ENCODE assay signal across 27 mouse cellular contexts in the genomic region with DNA sequence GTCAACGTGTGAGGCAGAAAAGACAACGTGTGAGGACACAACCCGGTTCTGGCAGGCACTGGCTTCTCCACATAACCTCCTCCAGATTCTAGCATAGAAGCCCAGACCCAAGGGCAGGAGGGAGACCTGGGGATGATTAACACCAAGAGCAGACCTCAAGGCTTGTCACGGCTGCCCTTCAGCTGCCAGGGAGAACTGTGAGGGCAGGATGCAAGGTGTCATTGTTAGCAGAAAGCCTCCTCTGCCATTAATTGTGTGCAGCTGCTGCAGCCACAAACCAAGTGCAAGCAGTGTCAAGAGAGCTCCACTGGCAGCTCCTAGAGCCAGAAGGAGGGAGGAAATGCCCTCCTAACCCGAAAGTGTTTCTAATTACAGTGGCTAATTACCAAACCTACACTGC.
A peak's percentile ranks its signal among the peaks of the same experiment; 100 is the strongest.
DNase-seq lines count a peak whose midpoint lies in the region; ATAC-seq and TF ChIP-seq lines count a peak whose summit lies in the region.
"Had no signal": no experiment of that assay in that cellular context is flagged by ENCODE, and none has a peak within 500 bp of the region (broad histone marks: within the 10 kb centered on the region; RNA-seq: fewer than 3 reads in every experiment).

No protein-coding gene starts in this region.

- DNase-seq in forebrain, postnatal 0 days, result no peak
- peak; percentile 23 for DNase-seq in 3T3-L1 (ENCODE audit: low read depth, low spot score)
- peak; percentile 51 for DNase-seq in brain, embryonic 14.5 days (ENCODE audit: low read depth)
- DNase-seq in limb, embryonic 10.5 days (ENCODE audit: low spot score), result peak; percentile 73
- no peak for DNase-seq in layer of hippocampus, adult 18-20 months (ENCODE audit: low spot score in 2 of 2)
- DNase-seq in ovary, adult 18-20 months (ENCODE audit: low spot score), result no peak
- DNase-seq: adrenal gland, adult 8-10 months; cerebellum, adult 8-10 months; cerebellum, postnatal 36 days; gastrocnemius, adult 2 months; heart, postnatal 14 days; kidney, adult 18-20 months; kidney, postnatal 10 days; layer of hippocampus, postnatal 36 days; liver, embryonic 13.5 days; lung, adult 2 months; lung, postnatal 36 days; right cerebral cortex, adult 18-20 months; right cerebral cortex, postnatal 4 days; thymus, postnatal 36 days had no signal

- H3K27me3 ChIP-seq in forebrain, embryonic 13.5 days, result no peaks in the 10 kb centered on the region
- H3K27me3 ChIP-seq in forebrain, postnatal 0 days (ENCODE audit: insufficient read depth, low read length), result no peaks in the 10 kb centered on the region
- H3K27me3 ChIP-seq in limb, embryonic 10.5 days (ENCODE audit: low read depth, poor library complexity, severe bottlenecking), result no peaks in the 10 kb centered on the region
- H3K27me3 ChIP-seq: embryonic facial prominence, embryonic 13.5 days; heart, embryonic 13.5 days; hindbrain, embryonic 13.5 days; liver, embryonic 13.5 days; midbrain, embryonic 15.5 days; stomach, embryonic 15.5 days had no signal

- no peak overlapping the region for H3K27ac ChIP-seq in forebrain, embryonic 13.5 days
- H3K27ac ChIP-seq in forebrain, postnatal 0 days (ENCODE audit: low read depth, low read length), result no peak overlapping the region
- H3K27ac ChIP-seq in limb, embryonic 10.5 days, result peak overlapping the region; percentile 61
- H3K27ac ChIP-seq: embryonic facial prominence, embryonic 13.5 days; gastrocnemius, adult 2 months; heart, embryonic 13.5 days; hindbrain, embryonic 13.5 days; liver, embryonic 13.5 days; midbrain, embryonic 15.5 days; stomach, embryonic 15.5 days had no signal

- H3K9ac ChIP-seq in forebrain, embryonic 13.5 days, result 0 out of 2 replicates have a peak overlapping the region, but pooled peaks have one; percentile 10
- H3K9ac ChIP-seq in forebrain, postnatal 0 days, result no peak overlapping the region
- H3K9ac ChIP-seq: embryonic facial prominence, embryonic 13.5 days; heart, embryonic 13.5 days; hindbrain, embryonic 13.5 days; liver, embryonic 13.5 days; midbrain, embryonic 15.5 days; stomach, embryonic 15.5 days had no signal

- H3K36me3 ChIP-seq in forebrain, embryonic 13.5 days (ENCODE audit: poor library complexity, severe bottlenecking), result no peaks in the 10 kb centered on the region
- no peaks in the 10 kb centered on the region for H3K36me3 ChIP-seq in forebrain, postnatal 0 days (ENCODE audit: insufficient read depth)
- H3K36me3 ChIP-seq in limb, embryonic 10.5 days, result no peaks in the 10 kb centered on the region
- H3K36me3 ChIP-seq: embryonic facial prominence, embryonic 13.5 days; heart, embryonic 13.5 days; hindbrain, embryonic 13.5 days; liver, embryonic 13.5 days; midbrain, embryonic 15.5 days; stomach, embryonic 15.5 days had no signal

- no peak overlapping the region for H3K4me3 ChIP-seq in forebrain, embryonic 13.5 days
- H3K4me3 ChIP-seq in forebrain, postnatal 0 days (ENCODE audit: low read depth, low read length), result no peak overlapping the region
- no peak overlapping the region for H3K4me3 ChIP-seq in limb, embryonic 10.5 days
- H3K4me3 ChIP-seq: embryonic facial prominence, embryonic 13.5 days; erythroblast, embryonic 14.5 days; gastrocnemius, adult 2 months; heart, embryonic 13.5 days; hindbrain, embryonic 13.5 days; liver, embryonic 13.5 days; midbrain, embryonic 15.5 days; stomach, embryonic 15.5 days had no signal

- no peak for TF ChIP-seq CTCF in forebrain, postnatal 0 days (IDR thresholded peaks at IDR 0.05; ENCODE audit: low read depth)
- no peak for TF ChIP-seq CTCF in brain, embryonic 14.5 days (IDR thresholded peaks at IDR 0.05; ENCODE audit: borderline replicate concordance, extremely low read depth, insufficient read depth, insufficient read length)

- no peak overlapping the region for H3K4me2 ChIP-seq in forebrain, embryonic 13.5 days
- no peak overlapping the region for H3K4me2 ChIP-seq in forebrain, postnatal 0 days (ENCODE audit: low read depth)
- H3K4me2 ChIP-seq: embryonic facial prominence, embryonic 13.5 days; heart, embryonic 13.5 days; hindbrain, embryonic 13.5 days; liver, embryonic 13.5 days; midbrain, embryonic 15.5 days; stomach, embryonic 15.5 days had no signal

- ATAC-seq in forebrain, embryonic 13.5 days, result no peak
- no peak for ATAC-seq in forebrain, postnatal 0 days
- ATAC-seq: midbrain, embryonic 15.5 days had no signal

- H3K9me3 ChIP-seq in forebrain, embryonic 13.5 days (replicated peaks), result no peaks in the 10 kb centered on the region
- no peaks in the 10 kb centered on the region for H3K9me3 ChIP-seq in forebrain, postnatal 0 days (ENCODE audit: low read length)
- H3K9me3 ChIP-seq in limb, embryonic 10.5 days (replicated peaks), result no peaks in the 10 kb centered on the region
- H3K9me3 ChIP-seq: embryonic facial prominence, embryonic 13.5 days; heart, embryonic 13.5 days; hindbrain, embryonic 13.5 days; midbrain, embryonic 15.5 days; stomach, embryonic 15.5 days had no signal

- 43% methylated on average over 5 of the region's 5 CpGs for WGBS in forebrain, embryonic 13.5 days
- WGBS in forebrain, postnatal 0 days, result 36% methylated on average over 5 of the region's 5 CpGs
- WGBS in limb, embryonic 10.5 days, result 22% methylated on average over 5 of the region's 5 CpGs

- no peak for TF ChIP-seq POLR2A in brain, embryonic 14.5 days (IDR thresholded peaks at IDR 0.05; ENCODE audit: borderline replicate concordance, extremely low read depth, insufficient read depth, insufficient read length, poor library complexity, severe bottlenecking)

- peaks cover 10% of the 10 kb centered on the region for H3K4me1 ChIP-seq in forebrain, embryonic 13.5 days
- no peaks in the 10 kb centered on the region for H3K4me1 ChIP-seq in forebrain, postnatal 0 days (ENCODE audit: insufficient read depth)
- peaks cover 49% of the 10 kb centered on the region for H3K4me1 ChIP-seq in limb, embryonic 10.5 days
- H3K4me1 ChIP-seq: heart, embryonic 13.5 days; liver, embryonic 13.5 days; midbrain, embryonic 15.5 days; stomach, embryonic 15.5 days had no signal

Comparison
In these comparisons a context has a peak if more than half of its experiments do, and no peak if none do; other contexts are left out.
1. DNase-seq: peak in 3T3-L1 (single experiment), brain, embryonic 14.5 days (single experiment) and limb, embryonic 10.5 days (single experiment); none in forebrain, postnatal 0 days (single experiment), layer of hippocampus, adult 18-20 months (0 of 2) and ovary, adult 18-20 months (single experiment).